Mouse (Mus musculus): ENCODE data around the gene Mrps2. TPM values are rescaled to one million over a fixed set of nuclear protein-coding genes. Genes with fewer than 3 reads are reported as not detected.

Mrps2 gene
- total and polyA plus RNA-seq, 2 experiments from 2014 or later: 33.0 to 39.2 TPM

DNA sequence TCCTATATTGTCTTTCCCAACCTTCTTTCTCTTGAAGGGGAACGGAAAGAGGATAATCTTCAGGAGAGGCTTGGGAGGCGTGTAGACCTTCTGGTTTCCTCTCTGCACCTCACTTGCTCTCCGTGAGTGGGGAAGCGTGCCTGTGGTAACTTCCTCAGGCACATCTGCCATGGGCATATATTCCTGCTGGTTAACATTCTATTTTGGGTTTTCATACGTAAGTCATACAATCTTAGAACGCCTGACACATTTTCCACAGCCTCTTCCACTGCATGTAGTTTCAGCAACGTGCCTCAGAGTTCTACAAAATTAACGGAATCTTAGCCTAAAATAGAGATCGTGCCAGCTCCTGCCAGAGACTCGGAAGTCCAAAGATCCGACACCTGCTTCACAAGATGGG, 32.5 kb upstream of the Mrps2 start:
- no peak overlapping the region for H3K9ac ChIP-seq (replicated peaks; ENCODE audit: low read length)
- H3K36me3 ChIP-seq (ENCODE audit: insufficient read depth, low read length): no peaks in the 10 kb centered on the region
- no peak overlapping the region for H3K4me2 ChIP-seq (ENCODE audit: low read depth, low read length)
- no peak overlapping the region for H3K27ac ChIP-seq
- no peak for ATAC-seq
- H3K4me1 ChIP-seq (ENCODE audit: insufficient read depth, low read length): no peaks in the 10 kb centered on the region
- no peak for TF ChIP-seq CTCF (IDR thresholded peaks at IDR 0.05; ENCODE audit: low read depth)
- 89% methylated on average over 11 of the region's 11 CpGs for WGBS
- H3K4me3 ChIP-seq (ENCODE audit: low read length): no peak overlapping the region
- no peak for DNase-seq (ENCODE audit: low spot score)
- no peaks in the 10 kb centered on the region for H3K27me3 ChIP-seq (ENCODE audit: insufficient read depth, low read length)
- H3K9me3 ChIP-seq (ENCODE audit: low read length): no peaks in the 10 kb centered on the region

DNA sequence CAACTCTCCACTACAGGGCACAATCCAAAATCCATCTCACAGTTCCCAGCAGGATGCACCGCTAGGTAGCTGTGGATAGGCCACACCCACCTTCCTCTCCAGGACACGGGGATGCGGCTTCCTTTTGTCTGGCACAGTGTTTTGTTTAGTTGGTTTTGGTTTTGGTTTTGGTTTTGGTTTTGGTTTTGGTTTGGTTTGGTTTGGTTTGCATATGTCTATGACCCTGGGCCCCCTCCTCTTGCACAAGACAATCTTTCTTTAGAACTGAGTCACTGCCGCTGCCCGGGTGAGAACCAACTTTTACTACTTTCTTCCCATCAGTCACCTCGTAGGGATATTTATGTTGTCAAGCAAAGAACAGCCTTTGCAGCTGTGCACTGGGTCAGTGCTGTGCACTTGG, 27.0 kb upstream of the Mrps2 start:
- H3K4me1 ChIP-seq (ENCODE audit: insufficient read depth, low read length): no peaks in the 10 kb centered on the region
- H3K9ac ChIP-seq (replicated peaks; ENCODE audit: low read length): no peak overlapping the region
- WGBS: 78% methylated on average over 6 of the region's 6 CpGs
- DNase-seq (ENCODE audit: low spot score) (no peak), ATAC-seq (no peak)
- H3K4me2 ChIP-seq (ENCODE audit: low read depth, low read length): no peak overlapping the region
- no peaks in the 10 kb centered on the region for H3K36me3 ChIP-seq (ENCODE audit: insufficient read depth, low read length)
- H3K27me3 ChIP-seq (ENCODE audit: insufficient read depth, low read length): no peaks in the 10 kb centered on the region
- TF ChIP-seq CTCF (IDR thresholded peaks at IDR 0.05; ENCODE audit: low read depth): no peak
- no peak overlapping the region for H3K27ac ChIP-seq
- H3K9me3 ChIP-seq (ENCODE audit: low read length): no peaks in the 10 kb centered on the region
- no peak overlapping the region for H3K4me3 ChIP-seq (ENCODE audit: low read length)

DNA sequence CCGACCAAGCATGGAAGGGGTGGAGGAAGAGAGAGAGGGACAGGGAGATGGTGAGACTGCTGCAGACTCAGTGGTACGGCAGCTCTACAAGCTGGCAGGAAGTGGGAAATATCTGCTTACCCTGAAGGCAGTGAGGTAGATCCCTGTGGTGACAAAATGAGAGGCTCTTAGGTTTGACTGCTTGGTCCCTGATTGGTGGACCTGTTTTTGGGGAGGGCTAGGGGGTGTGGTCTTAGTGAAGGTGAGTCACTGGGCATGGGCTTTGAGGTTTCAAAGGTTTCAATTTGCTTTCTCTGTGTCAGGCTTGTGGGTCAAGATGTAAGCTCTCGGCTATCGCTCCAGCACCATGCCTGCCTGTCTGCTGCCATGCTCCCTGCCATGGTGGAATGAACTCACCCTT, 22.8 kb upstream of the Mrps2 start:
- Histone ChIP-seq H3K27ac (no peak overlapping the region), H3K4me1 (ENCODE audit: insufficient read depth, low read length) (0 out of 2 replicates have a peak, but pooled peaks cover 4% of the 10 kb centered on the region), H3K27me3 (ENCODE audit: insufficient read depth, low read length) (no peaks in the 10 kb centered on the region), H3K9me3 (ENCODE audit: low read length) (no peaks in the 10 kb centered on the region), H3K4me3 (ENCODE audit: low read length) (no peak overlapping the region), H3K36me3 (ENCODE audit: insufficient read depth, low read length) (peaks cover 6% of the 10 kb centered on the region; the same call in 1 of the 2 replicates), H3K9ac (replicated peaks; ENCODE audit: low read length) (no peak overlapping the region), H3K4me2 (ENCODE audit: low read depth, low read length) (no peak overlapping the region)
- 91% methylated on average over 4 of the region's 4 CpGs for WGBS
- DNase-seq (ENCODE audit: low spot score) (no peak), ATAC-seq (no peak)
- no peak for TF ChIP-seq CTCF (IDR thresholded peaks at IDR 0.05; ENCODE audit: low read depth)

DNA sequence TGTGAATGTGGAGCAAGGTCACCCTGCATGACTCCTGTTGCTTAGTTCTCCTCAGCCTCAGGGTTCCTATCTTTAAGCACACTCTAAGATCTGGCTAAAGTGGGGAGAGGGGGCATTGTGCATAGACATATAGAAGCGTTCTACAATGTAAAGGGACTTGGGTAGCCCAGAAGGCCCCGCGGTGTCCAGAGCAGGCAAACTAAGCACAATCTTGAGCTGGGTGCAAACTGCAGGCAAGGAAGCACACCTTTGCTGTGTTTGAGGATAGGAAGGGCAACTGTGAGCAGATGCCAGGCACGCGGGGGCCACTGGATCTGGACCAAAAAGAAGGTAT, 21.7 kb upstream of the Mrps2 start:
- peak overlapping the region; percentile 85 for H3K27ac ChIP-seq
- ATAC-seq (peak; percentile 11; the same call in 1 of the 2 replicates), DNase-seq (ENCODE audit: low spot score) (no peak)
- H3K4me3 ChIP-seq (ENCODE audit: low read length): peak overlapping the region; percentile 77
- TF ChIP-seq CTCF (IDR thresholded peaks at IDR 0.05; ENCODE audit: low read depth): no peak
- 5% methylated on average over 5 of the region's 5 CpGs for WGBS
- peak overlapping the region; percentile 87 for H3K9ac ChIP-seq (replicated peaks; ENCODE audit: low read length)
- no peaks in the 10 kb centered on the region for H3K9me3 ChIP-seq (ENCODE audit: low read length)
- H3K27me3 ChIP-seq (ENCODE audit: insufficient read depth, low read length): no peaks in the 10 kb centered on the region
- H3K36me3 ChIP-seq (ENCODE audit: insufficient read depth, low read length): peaks cover 7% of the 10 kb centered on the region; the same call in 1 of the 2 replicates
- H3K4me1 ChIP-seq (ENCODE audit: insufficient read depth, low read length): 0 out of 2 replicates have a peak, but pooled peaks cover 4% of the 10 kb centered on the region
- peak overlapping the region; percentile 91 for H3K4me2 ChIP-seq (ENCODE audit: low read depth, low read length)

DNA sequence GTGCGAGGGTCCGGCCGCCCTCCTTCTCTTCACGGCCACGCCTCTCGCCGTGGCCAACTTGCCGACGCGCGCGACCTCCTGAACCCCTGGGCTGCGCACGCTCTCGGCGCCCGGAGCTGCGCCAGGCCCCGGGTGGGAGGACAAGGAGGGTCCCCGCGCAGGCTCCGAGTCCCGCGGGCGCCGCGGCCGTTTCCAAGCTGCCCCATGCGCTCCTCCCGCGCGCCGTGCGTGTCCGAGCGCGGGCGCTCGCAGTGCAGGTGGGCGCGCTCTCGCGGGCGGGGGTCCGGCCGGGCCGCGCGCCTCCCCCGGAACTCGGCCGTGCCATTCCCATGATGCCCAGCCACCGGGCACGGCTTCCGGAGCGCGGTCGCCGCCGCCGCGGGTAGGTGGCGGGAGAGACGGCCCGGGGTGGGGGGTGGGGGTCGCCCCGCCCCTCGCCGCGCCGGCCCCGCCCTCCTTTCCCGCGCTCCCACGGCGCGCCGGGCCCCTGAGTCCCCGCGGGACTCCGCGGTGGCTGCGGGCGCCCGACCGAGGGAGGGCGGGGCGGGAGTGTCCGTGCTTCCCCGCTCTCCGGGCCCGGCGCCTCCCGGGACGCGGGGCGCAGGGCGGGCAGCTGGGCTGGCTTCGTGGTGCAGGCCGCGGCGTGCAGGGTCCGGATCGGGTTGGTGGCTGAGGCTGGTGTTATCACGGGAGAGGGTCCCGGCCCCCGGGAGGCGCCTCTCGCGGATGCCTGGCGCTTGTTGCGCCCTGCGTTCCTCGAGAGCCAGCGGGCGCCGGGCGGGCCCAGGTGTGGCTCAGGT, 21.2 kb upstream of the Mrps2 start, which contains the start of gene Ppp1r26:
TSS of gene Ppp1r26 (plus strand) at position 286 of the 800 bp plus-strand sequence.
- DNase-seq (ENCODE audit: low spot score): peak; percentile 82
- 0 out of 2 replicates have a peak, but pooled peaks cover 4% of the 10 kb centered on the region for H3K4me1 ChIP-seq (ENCODE audit: insufficient read depth, low read length)

DNA sequence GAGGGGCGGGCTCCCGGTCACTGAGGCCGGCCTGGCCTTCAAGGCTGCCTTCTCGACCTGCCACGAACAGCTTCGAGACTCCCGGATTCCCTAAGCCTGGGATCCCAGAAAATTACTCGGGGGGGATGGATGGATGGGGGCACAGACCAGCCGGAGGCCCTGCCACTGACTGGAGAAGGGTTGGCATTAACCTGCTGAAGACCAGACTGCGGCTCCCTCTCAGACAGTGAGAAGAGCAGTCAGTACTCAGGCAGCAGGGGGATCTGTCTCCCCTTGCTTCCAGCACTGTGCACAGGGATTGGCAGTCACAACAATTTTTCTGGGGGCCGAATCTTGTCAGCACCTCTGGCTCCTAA, 20.6 kb upstream of the Mrps2 start:
- H3K4me3 ChIP-seq (ENCODE audit: low read length): peak overlapping the region; percentile 77
- H3K27me3 ChIP-seq (ENCODE audit: insufficient read depth, low read length): no peaks in the 10 kb centered on the region
- H3K4me1 ChIP-seq (ENCODE audit: insufficient read depth, low read length): 0 out of 2 replicates have a peak, but pooled peaks cover 4% of the 10 kb centered on the region
- peak; percentile 20; the same call in 1 of the 2 replicates for TF ChIP-seq CTCF (IDR thresholded peaks at IDR 0.05; ENCODE audit: low read depth)
- H3K36me3 ChIP-seq (ENCODE audit: insufficient read depth, low read length): peaks cover 18% of the 10 kb centered on the region; the same call in 1 of the 2 replicates
- H3K9me3 ChIP-seq (ENCODE audit: low read length): no peaks in the 10 kb centered on the region
- DNase-seq (ENCODE audit: low spot score) (peak; percentile 34), ATAC-seq (peak; percentile 58)
- peak overlapping the region; percentile 85 for H3K27ac ChIP-seq
- 8% methylated on average over 10 of the region's 11 CpGs for WGBS
- H3K4me2 ChIP-seq (ENCODE audit: low read depth, low read length): peak overlapping the region; percentile 91
- H3K9ac ChIP-seq (replicated peaks; ENCODE audit: low read length): peak overlapping the region; percentile 87

More for the DNA sequence above, 21.2 kb upstream of the Mrps2 start, which contains the start of gene Ppp1r26:
- Histone ChIP-seq H3K4me3 (ENCODE audit: low read length) (peak within 1 kb of the TSS; percentile 77), H3K4me2 (ENCODE audit: low read depth, low read length) (peak within 1 kb of the TSS; percentile 91), H3K27ac (peak within 1 kb of the TSS; percentile 85), H3K9me3 (ENCODE audit: low read length) (no peaks in the 10 kb centered on the region), H3K36me3 (ENCODE audit: insufficient read depth, low read length) (peaks cover 13% of the 10 kb centered on the region; the same call in 1 of the 2 replicates), H3K27me3 (ENCODE audit: insufficient read depth, low read length) (no peaks in the 10 kb centered on the region), H3K9ac (replicated peaks; ENCODE audit: low read length) (peak within 1 kb of the TSS; percentile 87)
- no peak for TF ChIP-seq CTCF (IDR thresholded peaks at IDR 0.05; ENCODE audit: low read depth)
- peak; percentile 62; the same call in 1 of the 2 replicates for ATAC-seq
- WGBS: under 1% methylated on average over 78 of the region's 118 CpGs

DNA sequence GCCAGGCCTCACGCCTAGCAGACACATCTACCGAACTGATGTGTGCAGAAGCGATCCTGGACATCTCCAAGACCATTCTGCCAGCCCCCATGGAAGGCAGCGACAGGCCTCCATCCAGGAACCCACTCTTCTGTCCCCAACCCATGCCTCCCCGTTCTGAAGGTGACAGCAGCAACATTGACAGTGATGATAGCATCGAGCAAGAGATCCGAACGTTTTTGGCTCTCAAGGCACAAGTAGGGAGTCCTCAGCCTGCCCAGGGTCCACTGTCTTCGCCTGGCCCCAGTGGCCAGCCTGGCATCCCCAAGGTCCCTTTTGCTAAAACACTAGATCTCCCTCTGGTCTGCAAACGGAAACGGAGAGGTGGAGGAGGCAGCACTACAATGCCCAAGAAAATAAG, 16.2 kb upstream of the Mrps2 start:
- 93% methylated on average over 11 of the region's 11 CpGs for WGBS

More for the DNA sequence above, 16.2 kb upstream of the Mrps2 start:
- no peaks in the 10 kb centered on the region for H3K27me3 ChIP-seq (ENCODE audit: insufficient read depth, low read length)
- H3K27ac ChIP-seq: no peak overlapping the region
- no peak for TF ChIP-seq CTCF (IDR thresholded peaks at IDR 0.05; ENCODE audit: low read depth)
- peaks cover 28% of the 10 kb centered on the region for H3K36me3 ChIP-seq (ENCODE audit: insufficient read depth, low read length)
- H3K4me2 ChIP-seq (ENCODE audit: low read depth, low read length): no peak overlapping the region
- no peak overlapping the region for H3K9ac ChIP-seq (replicated peaks; ENCODE audit: low read length)
- DNase-seq (ENCODE audit: low spot score) (no peak), ATAC-seq (no peak)
- H3K4me1 ChIP-seq (ENCODE audit: insufficient read depth, low read length): no peaks in the 10 kb centered on the region
- H3K9me3 ChIP-seq (ENCODE audit: low read length): no peaks in the 10 kb centered on the region
- no peak overlapping the region for H3K4me3 ChIP-seq (ENCODE audit: low read length)

Measured in hindbrain, postnatal 0 days (tissue).